Mouse (Mus musculus) forebrain, embryonic 12.5 days (tissue): ENCODE results near the gene Ncf1. TPM values are rescaled to one million over a fixed set of nuclear protein-coding genes. Genes with fewer than 3 reads are reported as not detected.

Source experiments
- ATAC-seq: fragments of 200-750 bp; cut with Nextera tagmentation; 2 replicates; pipeline ENCODE4 v1.8.0; 2017; ENCODE audit warnings: moderate TSS enrichment; ENCODE audit not compliant: low FRiP score
- H3K27ac ChIP-seq: fragments of 300-500 bp; sonication (generic); 2 replicates; pipeline ENCODE4 v1.5.1; 2016; ENCODE audit warnings: mild to moderate bottlenecking
- H3K27me3 ChIP-seq: fragments of 300-500 bp; sonication (generic); 2 replicates; pipeline ENCODE4 v1.6.1; 2016; ENCODE audit warnings: mild to moderate bottlenecking
- H3K36me3 ChIP-seq: fragments of 300-500 bp; sonication (generic); replicated peaks from 2 replicates; pipeline ENCODE4 v1.6.1; 2016; ENCODE audit warnings: mild to moderate bottlenecking
- H3K4me1 ChIP-seq: fragments of 300-500 bp; sonication (generic); 2 replicates; pipeline ENCODE4 v1.6.1; 2016
- H3K4me2 ChIP-seq: fragments of 300-500 bp; sonication (generic); 2 replicates; pipeline ENCODE4 v1.6.1; 2016; ENCODE audit warnings: mild to moderate bottlenecking, moderate library complexity
- H3K4me3 ChIP-seq: fragments of 300-500 bp; sonication (generic); replicated peaks from 2 replicates; pipeline ENCODE4 v1.5.1; 2016; ENCODE audit warnings: mild to moderate bottlenecking
- H3K9ac ChIP-seq: fragments of 300-500 bp; sonication (generic); 2 replicates; pipeline ENCODE4 v1.6.1; 2016; ENCODE audit warnings: mild to moderate bottlenecking
- H3K9me3 ChIP-seq: fragments of 300-500 bp; sonication (generic); 2 replicates; pipeline ENCODE4 v1.6.1; 2016
- WGBS: fragments of 180-500 bp; shearing (Covaris S2); methylation state at CpG from one replicate; pipeline ENCODE4 v1.1.7; 2016; 5-methylcytosine and 5-hydroxymethylcytosine counted together
- polyA plus RNA-seq: library from polyadenylated mRNA; unstranded; fragments of >200 nt; fragmentation: Nextera tagmentation; extraction: Ambion mirVana; gene quantifications from 2 replicates; pipeline ENCODE4 v1.2.1, GENCODE M21; 2016

The Ncf1 gene
- polyA plus RNA-seq, 1 experiment from 2014 or later, result 1.4 TPM

GRCm38 (mm10) chr5:134183880-134184808 lies 45.3 kb downstream of the Ncf1 start, which contains the start of gene Gtf2ird2:
Gtf2ird2 (plus strand) TSS chr5:134184019.
- H3K27ac ChIP-seq, result peak within 1 kb of the TSS; percentile 95
- ATAC-seq, result peak; percentile 95
- WGBS, result under 1% methylated on average over 88 of the region's 92 CpGs
- no peaks in the 10 kb centered on the region for H3K9me3 ChIP-seq
- H3K9ac ChIP-seq, result peak within 1 kb of the TSS; percentile 83
- H3K27me3 ChIP-seq, result no peaks in the 10 kb centered on the region
- H3K4me1 ChIP-seq, result peaks cover 18% of the 10 kb centered on the region
- H3K4me3 ChIP-seq, result peak within 1 kb of the TSS; percentile 72
- peak within 1 kb of the TSS; percentile 83 for H3K4me2 ChIP-seq
- no peaks in the 10 kb centered on the region for H3K36me3 ChIP-seq

DNA sequence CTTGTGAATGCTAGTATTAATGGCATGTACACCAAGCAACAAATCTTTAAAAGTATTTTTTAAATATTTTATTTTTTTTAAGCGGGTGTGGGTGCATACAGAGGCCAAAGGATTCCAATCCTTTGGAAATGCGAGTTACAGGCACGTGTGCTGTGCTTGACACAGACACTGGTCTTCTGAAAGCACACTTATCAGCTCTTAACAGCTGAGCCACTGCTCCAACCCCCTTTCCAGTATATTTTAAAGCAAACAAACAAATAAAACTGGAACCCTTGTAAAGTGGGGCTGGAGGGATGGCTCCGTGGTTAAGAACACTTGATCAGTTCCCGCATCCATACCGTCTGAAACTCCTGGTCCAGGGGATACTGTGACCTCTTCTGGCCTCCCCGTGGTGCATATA lies 46.3 kb downstream of the Ncf1 start:
- H3K36me3 ChIP-seq, result no peaks in the 10 kb centered on the region
- no peak for ATAC-seq
- WGBS, result 62% methylated on average over 7 of the region's 7 CpGs
- no peaks in the 10 kb centered on the region for H3K27me3 ChIP-seq
- 0 out of 2 replicates have a peak overlapping the region, but pooled peaks have one; percentile 5 for H3K27ac ChIP-seq
- H3K4me2 ChIP-seq, result peak overlapping the region; percentile 83
- H3K9ac ChIP-seq, result peak overlapping the region; percentile 83
- H3K9me3 ChIP-seq, result no peaks in the 10 kb centered on the region
- H3K4me3 ChIP-seq, result peak overlapping the region; percentile 72
- H3K4me1 ChIP-seq, result peaks cover 18% of the 10 kb centered on the region

- H3K4me2 ChIP-seq, result peak overlapping the region; percentile 83
- peaks cover 18% of the 10 kb centered on the region for H3K4me1 ChIP-seq
- H3K9me3 ChIP-seq, result no peaks in the 10 kb centered on the region
- H3K27ac ChIP-seq, result no peak overlapping the region
- no peaks in the 10 kb centered on the region for H3K36me3 ChIP-seq
- ATAC-seq, result no peak
- 65% methylated on average over 4 of the region's 4 CpGs for WGBS
- H3K9ac ChIP-seq, result peak overlapping the region; percentile 83; the same call in 1 of the 2 replicates
- no peaks in the 10 kb centered on the region for H3K27me3 ChIP-seq
- peak overlapping the region; percentile 72; the same call in 1 of the 2 replicates for H3K4me3 ChIP-seq
Measured at GRCm38 (mm10) chr5:134182735-134183134, 46.7 kb downstream of the Ncf1 start.

DNA sequence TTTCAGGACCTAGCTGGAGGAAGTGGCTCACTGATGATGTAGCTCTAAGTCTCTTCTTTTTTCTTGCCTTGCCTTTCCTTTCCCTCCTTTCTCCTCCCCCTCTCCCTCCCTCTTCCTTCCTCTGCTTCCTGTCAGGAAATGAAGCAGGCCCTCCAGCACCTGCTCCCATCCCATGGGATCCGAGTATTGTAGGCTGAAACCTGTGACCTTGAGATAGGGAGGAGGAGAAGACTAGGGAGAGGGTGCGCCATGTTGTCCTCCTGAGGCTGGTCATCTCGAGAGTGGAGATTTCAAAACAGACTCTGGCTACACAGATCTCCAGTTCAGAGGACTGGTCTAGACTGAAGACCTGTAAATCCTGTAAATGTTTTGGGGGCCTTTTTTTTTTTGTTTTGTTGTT lies 47.3 kb downstream of the Ncf1 start:
- no peak for ATAC-seq
- H3K36me3 ChIP-seq, result no peaks in the 10 kb centered on the region

GRCm38 (mm10) chr5:134179871-134180270 lies 49.6 kb downstream of the Ncf1 start:
- 28% methylated on average over 7 of the region's 7 CpGs for WGBS
- Histone ChIP-seq H3K27me3 (no peaks in the 10 kb centered on the region), H3K4me1 (peaks cover 30% of the 10 kb centered on the region), H3K9ac (no peak overlapping the region), H3K27ac (no peak overlapping the region), H3K4me3 (no peak overlapping the region), H3K9me3 (no peaks in the 10 kb centered on the region), H3K4me2 (no peak overlapping the region), H3K36me3 (no peaks in the 10 kb centered on the region)
- ATAC-seq, result no peak

More for the DNA sequence above, 47.3 kb downstream of the Ncf1 start:
- Histone ChIP-seq H3K4me2 (no peak overlapping the region), H3K4me1 (peaks cover 18% of the 10 kb centered on the region), H3K27me3 (no peaks in the 10 kb centered on the region), H3K4me3 (no peak overlapping the region), H3K9ac (no peak overlapping the region), H3K9me3 (no peaks in the 10 kb centered on the region), H3K27ac (peak overlapping the region; percentile 36; the same call in 1 of the 2 replicates)
- WGBS, result 84% methylated on average over 3 of the region's 3 CpGs

DNA sequence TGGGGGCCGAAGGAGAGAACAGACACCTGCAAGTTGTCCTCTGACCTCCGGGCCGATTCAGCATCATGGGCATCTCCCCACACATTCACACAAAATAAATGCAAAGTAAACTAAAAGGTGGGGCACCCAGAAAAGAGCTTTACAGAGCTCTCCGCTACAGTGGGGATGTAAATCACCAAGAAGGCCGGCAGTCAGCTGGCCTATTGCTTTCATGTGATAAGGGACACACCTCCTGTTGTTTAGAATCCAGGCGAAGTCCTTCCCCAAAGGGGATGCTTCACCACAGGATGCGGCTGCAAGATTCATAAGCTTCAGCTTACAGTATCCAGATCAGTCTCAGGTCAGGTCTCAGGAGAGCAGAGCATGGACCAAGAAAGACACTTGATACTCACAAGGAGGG lies 50.9 kb downstream of the Ncf1 start:
- H3K9ac ChIP-seq, result no peak overlapping the region
- WGBS, result 81% methylated on average over 7 of the region's 7 CpGs
- H3K27me3 ChIP-seq, result no peaks in the 10 kb centered on the region
- no peaks in the 10 kb centered on the region for H3K9me3 ChIP-seq
- no peak overlapping the region for H3K4me2 ChIP-seq
- peaks cover 32% of the 10 kb centered on the region for H3K4me1 ChIP-seq
- no peak for ATAC-seq
- no peak overlapping the region for H3K4me3 ChIP-seq
- no peak overlapping the region for H3K27ac ChIP-seq
- no peaks in the 10 kb centered on the region for H3K36me3 ChIP-seq

DNA sequence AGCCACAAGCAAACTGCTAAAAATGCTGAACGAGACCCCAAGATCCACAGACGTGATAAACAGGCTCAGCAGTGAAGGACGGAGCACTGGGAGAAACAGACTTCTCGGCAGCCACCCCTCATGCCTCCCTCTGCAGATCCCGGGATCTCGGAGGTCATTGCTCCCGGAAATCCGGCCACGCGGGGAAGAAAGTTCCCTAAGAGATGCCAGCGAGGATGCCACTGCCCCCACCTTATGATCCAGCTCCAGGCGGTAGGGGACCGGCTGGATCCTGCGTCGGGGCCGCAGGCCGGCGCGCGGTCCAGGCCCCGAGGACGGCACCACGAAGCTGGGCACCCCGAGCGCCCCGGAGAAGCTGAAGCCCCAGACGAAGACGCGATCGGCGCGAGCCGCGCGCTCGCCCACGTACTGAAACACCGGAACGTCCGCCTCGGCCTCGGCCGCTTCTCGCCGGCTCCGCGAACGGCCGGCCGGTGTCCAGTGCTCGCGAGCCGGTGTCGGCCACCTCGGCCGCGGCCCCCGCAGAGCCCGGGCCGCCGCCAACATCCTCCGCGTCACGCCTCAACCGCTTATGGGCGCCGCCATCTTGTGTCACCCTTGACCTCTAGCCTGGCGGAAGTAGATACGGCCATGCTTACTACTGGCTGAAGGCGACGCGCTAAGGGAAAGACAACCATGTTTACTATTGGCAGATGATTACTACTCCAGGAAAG lies 53.1 kb downstream of the Ncf1 start, which contains the start of gene Rcc1l:
Rcc1l (minus strand) TSS at position 606 of the 713 bp plus-strand sequence.
- Histone ChIP-seq H3K27ac (peak within 1 kb of the TSS; percentile 78), H3K9me3 (no peaks in the 10 kb centered on the region), H3K27me3 (no peaks in the 10 kb centered on the region), H3K36me3 (peaks cover 4% of the 10 kb centered on the region; the same call in 1 of the 2 replicates), H3K4me3 (peak within 1 kb of the TSS; percentile 97), H3K9ac (peak within 1 kb of the TSS; percentile 69), H3K4me1 (peaks cover 16% of the 10 kb centered on the region), H3K4me2 (peak within 1 kb of the TSS; percentile 92)
- peak; percentile 91 for ATAC-seq
- WGBS, result under 1% methylated on average over 72 of the region's 72 CpGs

GRCm38 (mm10) chr5:134175696-134176095 lies 53.7 kb downstream of the Ncf1 start:
- H3K36me3 ChIP-seq, result peaks cover 4% of the 10 kb centered on the region
- peak overlapping the region; percentile 78; the same call in 1 of the 2 replicates for H3K27ac ChIP-seq
- H3K4me1 ChIP-seq, result peaks cover 16% of the 10 kb centered on the region
- 18% methylated on average over 10 of the region's 10 CpGs for WGBS
- peak overlapping the region; percentile 69 for H3K9ac ChIP-seq
- peak overlapping the region; percentile 92 for H3K4me2 ChIP-seq
- no peaks in the 10 kb centered on the region for H3K9me3 ChIP-seq
- no peaks in the 10 kb centered on the region for H3K27me3 ChIP-seq
- peak overlapping the region; percentile 97 for H3K4me3 ChIP-seq
- ATAC-seq, result no peak

DNA sequence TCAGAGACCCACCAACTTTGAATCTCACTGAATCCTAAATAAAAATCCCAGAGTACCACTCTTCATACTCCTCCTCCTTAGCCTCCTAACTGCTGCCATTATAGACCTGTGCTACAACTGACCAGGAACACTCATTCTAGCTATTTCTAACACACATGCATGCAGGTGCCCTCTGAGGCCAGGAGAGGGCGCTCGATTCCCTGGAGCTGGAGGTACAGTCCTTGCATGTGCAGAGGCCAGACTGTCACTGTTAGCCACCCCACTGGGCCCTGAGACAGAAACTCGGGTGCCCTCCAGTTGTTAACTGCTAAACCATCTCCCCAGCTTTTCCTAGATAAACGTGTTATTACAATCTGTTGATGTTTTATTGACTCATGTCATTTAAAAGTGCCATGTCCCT lies 56.2 kb downstream of the Ncf1 start:
- WGBS, result 42% methylated on average over 4 of the region's 4 CpGs
- Histone ChIP-seq H3K9ac (no peak overlapping the region), H3K27me3 (no peaks in the 10 kb centered on the region), H3K4me3 (no peak overlapping the region), H3K4me2 (no peak overlapping the region), H3K4me1 (peaks cover 16% of the 10 kb centered on the region), H3K27ac (no peak overlapping the region), H3K9me3 (no peaks in the 10 kb centered on the region), H3K36me3 (peaks cover 16% of the 10 kb centered on the region)
- no peak for ATAC-seq

DNA sequence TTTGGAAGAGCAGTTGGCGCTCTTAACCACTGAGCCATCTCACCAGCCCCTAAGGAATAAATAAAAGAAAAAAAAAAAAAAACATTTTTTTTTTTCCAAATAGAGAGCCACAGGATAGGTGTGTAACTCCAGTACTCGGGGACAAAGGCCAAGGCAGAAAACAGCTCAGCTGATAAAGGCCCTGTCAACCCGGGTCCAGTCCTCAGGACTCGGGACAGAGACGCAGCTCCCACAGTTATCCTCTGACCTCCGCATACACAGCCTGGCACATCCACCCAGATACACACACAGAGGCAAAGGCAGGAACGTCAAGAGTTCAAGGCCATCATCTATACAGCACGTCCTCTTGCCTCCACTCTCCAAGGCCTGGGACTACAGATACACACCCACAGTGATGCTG lies 59.3 kb downstream of the Ncf1 start:
- Histone ChIP-seq H3K9me3 (no peaks in the 10 kb centered on the region), H3K4me1 (peaks cover 9% of the 10 kb centered on the region), H3K27ac (no peak overlapping the region), H3K36me3 (peaks cover 24% of the 10 kb centered on the region), H3K4me3 (no peak overlapping the region), H3K27me3 (no peaks in the 10 kb centered on the region), H3K4me2 (no peak overlapping the region), H3K9ac (no peak overlapping the region)
- 97% methylated on average over 8 of the region's 8 CpGs for WGBS
- no peak for ATAC-seq
